Mouse (Mus musculus) neural tube, embryonic 13.5 days (tissue): ENCODE results near the gene E130308A19Rik. TPM values are rescaled to one million over a fixed set of nuclear protein-coding genes. Genes with fewer than 3 reads are reported as not detected.
A peak's percentile ranks its signal among the peaks of the same experiment; 100 is the strongest.

Experiments used
- ATAC-seq: fragments of 200-750 bp; cut with Nextera tagmentation; 2 replicates; pipeline ENCODE4 v1.8.0; 2017; ENCODE audit warnings: low read depth, mild to moderate bottlenecking, moderate TSS enrichment, moderate library complexity
- H3K27ac ChIP-seq: fragments of 300-500 bp; sonication (generic); replicated peaks from 2 replicates; pipeline ENCODE4 v1.5.1; 2015; ENCODE audit warnings: moderate library complexity, mild to moderate bottlenecking, inconsistent platforms
- H3K27me3 ChIP-seq: fragments of 300-500 bp; sonication (generic); 2 replicates; pipeline ENCODE4 v1.6.1; 2015; ENCODE audit warnings: mild to moderate bottlenecking, inconsistent platforms
- H3K36me3 ChIP-seq: fragments of 300-500 bp; sonication (generic); 2 replicates; pipeline ENCODE4 v1.6.1; 2015; ENCODE audit warnings: mild to moderate bottlenecking, inconsistent platforms
- H3K4me1 ChIP-seq: fragments of 300-500 bp; sonication (generic); replicated peaks from 2 replicates; pipeline ENCODE4 v1.6.1; 2015; ENCODE audit warnings: inconsistent platforms
- H3K4me2 ChIP-seq: fragments of 300-500 bp; sonication (generic); 2 replicates; pipeline ENCODE4 v1.6.1; 2015; ENCODE audit warnings: inconsistent platforms, mild to moderate bottlenecking, moderate library complexity
- H3K4me3 ChIP-seq: fragments of 300-500 bp; sonication (generic); 2 replicates; pipeline ENCODE4 v1.5.1; 2015; ENCODE audit warnings: mild to moderate bottlenecking, inconsistent platforms
- H3K9ac ChIP-seq: fragments of 300-500 bp; sonication (generic); 2 replicates; pipeline ENCODE4 v1.6.1; 2015; ENCODE audit warnings: moderate library complexity, mild to moderate bottlenecking, inconsistent platforms
- H3K9me3 ChIP-seq: fragments of 300-500 bp; sonication (generic); 2 replicates; pipeline ENCODE4 v1.6.1; 2016; ENCODE audit warnings: inconsistent platforms
- WGBS: fragments of 180-500 bp; shearing (Covaris S2); methylation state at CpG from one replicate; pipeline ENCODE4 v1.1.7; 2015; 5-methylcytosine and 5-hydroxymethylcytosine counted together
- polyA plus RNA-seq: library from polyadenylated mRNA; unstranded; fragments of >200 nt; fragmentation: Nextera tagmentation; extraction: Ambion mirVana; gene quantifications from 2 replicates; pipeline ENCODE4 v1.2.1, GENCODE M21; 2015

The E130308A19Rik gene
- polyA plus RNA-seq, 1 experiment from 2014 or later, result 60.5 TPM

DNA sequence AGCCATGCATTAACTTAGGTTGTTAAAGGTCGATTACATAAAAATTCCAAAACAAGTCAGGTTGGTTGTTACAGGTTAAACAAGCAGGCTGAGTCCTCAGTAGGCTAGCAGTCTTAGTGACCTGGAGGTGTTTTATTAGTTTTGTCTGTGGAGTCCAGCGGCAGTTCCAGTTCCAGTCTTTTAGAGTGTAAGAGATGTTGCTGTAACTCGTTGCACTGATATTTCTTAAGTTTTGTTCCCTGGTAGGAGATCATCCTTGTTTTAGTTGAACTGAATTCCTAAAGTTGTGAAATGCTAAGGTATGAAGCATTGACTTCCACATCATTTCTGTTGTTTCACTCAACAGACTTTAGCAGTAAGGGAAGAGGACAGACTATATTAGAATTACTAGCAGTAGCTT lies 70.8 kb downstream of the E130308A19Rik start:
- 83% methylated on average over 3 of the region's 3 CpGs for WGBS
- Histone ChIP-seq H3K36me3 (no peaks in the 10 kb centered on the region), H3K4me1 (peaks cover 13% of the 10 kb centered on the region), H3K27ac (no peak overlapping the region), H3K4me2 (no peak overlapping the region), H3K9me3 (no peaks in the 10 kb centered on the region), H3K27me3 (no peaks in the 10 kb centered on the region), H3K4me3 (no peak overlapping the region), H3K9ac (no peak overlapping the region)
- ATAC-seq, result no peak

DNA sequence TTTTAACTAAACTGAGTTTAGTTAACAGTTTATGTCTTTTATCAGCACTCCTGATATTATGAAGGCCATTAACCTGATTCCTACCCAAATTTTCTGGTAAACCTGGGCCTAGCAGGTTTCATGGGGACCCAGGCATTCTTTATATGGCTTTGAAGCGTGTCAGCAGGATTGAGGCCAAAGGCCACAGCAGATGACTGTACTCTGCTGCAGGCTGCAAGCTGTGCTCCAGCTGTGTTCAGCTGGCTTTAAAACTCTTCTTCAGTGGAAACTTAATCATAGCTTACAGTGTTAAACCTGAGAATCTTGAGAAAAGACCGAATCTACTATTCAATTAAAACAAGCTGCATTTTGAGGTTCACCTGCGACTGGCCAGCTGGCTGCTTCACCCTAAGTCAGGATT lies 71.9 kb downstream of the E130308A19Rik start:
- H3K27ac ChIP-seq, result no peak overlapping the region
- ATAC-seq, result no peak
- 76% methylated on average over 3 of the region's 3 CpGs for WGBS

GRCm38 (mm10) chr4:59699014-59699792 lies 73.2 kb downstream of the E130308A19Rik start:
- no peak overlapping the region for H3K27ac ChIP-seq
- no peak overlapping the region for H3K4me3 ChIP-seq
- H3K4me2 ChIP-seq, result no peak overlapping the region
- H3K9me3 ChIP-seq, result no peaks in the 10 kb centered on the region
- no peaks in the 10 kb centered on the region for H3K36me3 ChIP-seq
- H3K9ac ChIP-seq, result no peak overlapping the region
- peaks cover 24% of the 10 kb centered on the region for H3K4me1 ChIP-seq
- no peak for ATAC-seq
- WGBS, result 87% methylated on average over 4 of the region's 4 CpGs
- H3K27me3 ChIP-seq, result no peaks in the 10 kb centered on the region

More for the DNA sequence above, 71.9 kb downstream of the E130308A19Rik start:
- no peaks in the 10 kb centered on the region for H3K36me3 ChIP-seq
- no peaks in the 10 kb centered on the region for H3K9me3 ChIP-seq
- peaks cover 22% of the 10 kb centered on the region for H3K4me1 ChIP-seq
- no peak overlapping the region for H3K9ac ChIP-seq
- H3K4me3 ChIP-seq, result no peak overlapping the region
- no peak overlapping the region for H3K4me2 ChIP-seq
- no peaks in the 10 kb centered on the region for H3K27me3 ChIP-seq

DNA sequence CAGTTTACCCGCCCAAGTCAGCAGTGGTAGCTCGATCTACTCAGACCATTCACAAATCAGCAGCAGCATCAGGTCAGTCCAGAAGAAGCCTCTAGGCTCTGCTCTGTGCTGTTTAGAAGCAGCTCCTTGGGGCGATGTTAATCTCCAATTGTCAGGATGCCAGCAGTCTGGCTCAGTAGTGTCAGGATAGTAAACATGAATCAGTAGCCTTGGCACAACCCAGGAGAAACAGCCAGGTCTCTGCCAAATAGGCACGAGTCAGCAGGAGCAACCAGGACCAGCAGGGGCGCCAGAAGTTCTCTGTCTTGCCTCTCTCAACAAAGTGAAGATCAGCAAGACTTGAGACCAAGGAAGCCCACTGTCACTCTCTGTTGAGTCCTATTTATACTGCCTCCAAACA lies 83.3 kb downstream of the E130308A19Rik start:
- H3K9ac ChIP-seq, result no peak overlapping the region
- H3K27ac ChIP-seq, result 0 out of 2 replicates have a peak overlapping the region, but pooled peaks have one; percentile 19
- H3K36me3 ChIP-seq, result no peaks in the 10 kb centered on the region
- no peak overlapping the region for H3K4me2 ChIP-seq
- H3K4me3 ChIP-seq, result no peak overlapping the region
- WGBS, result 81% methylated on average over 5 of the region's 5 CpGs
- no peaks in the 10 kb centered on the region for H3K27me3 ChIP-seq
- no peaks in the 10 kb centered on the region for H3K9me3 ChIP-seq
- ATAC-seq, result no peak
- H3K4me1 ChIP-seq, result peaks cover 42% of the 10 kb centered on the region

GRCm38 (mm10) chr4:59710736-59711389 lies 84.9 kb downstream of the E130308A19Rik start:
- Histone ChIP-seq H3K27ac (peak overlapping the region; percentile 20), H3K4me2 (no peak overlapping the region)
- peak; percentile 79 for ATAC-seq

DNA sequence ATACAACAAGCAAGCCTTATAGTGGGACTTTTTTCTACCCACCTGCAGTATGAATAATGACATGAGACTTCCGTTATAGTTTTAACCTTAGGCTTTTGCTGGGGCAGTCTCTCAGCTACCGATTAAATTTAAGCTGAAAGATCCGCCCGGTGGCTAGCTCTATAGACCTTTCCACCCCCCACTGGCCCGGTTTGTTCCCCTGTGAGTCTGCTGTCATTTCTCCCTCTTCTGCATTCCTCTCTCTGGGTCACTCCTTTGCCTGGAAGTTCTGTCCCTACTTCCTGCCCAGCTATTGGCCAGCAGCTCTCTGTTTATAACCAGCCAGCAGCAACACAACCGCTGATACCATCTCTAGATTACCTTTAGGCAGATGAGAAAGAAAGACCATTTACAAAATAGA lies 86.4 kb downstream of the E130308A19Rik start:
- Histone ChIP-seq H3K27me3 (no peaks in the 10 kb centered on the region), H3K4me3 (no peak overlapping the region), H3K27ac (peak overlapping the region; percentile 52; the same call in 1 of the 2 replicates), H3K9ac (no peak overlapping the region), H3K9me3 (no peaks in the 10 kb centered on the region), H3K4me1 (peaks cover 70% of the 10 kb centered on the region), H3K4me2 (no peak overlapping the region), H3K36me3 (no peaks in the 10 kb centered on the region)
- no peak for ATAC-seq
- WGBS, result 46% methylated on average over 6 of the region's 6 CpGs

More at GRCm38 (mm10) chr4:59710736-59711389, 84.9 kb downstream of the E130308A19Rik start:
- Histone ChIP-seq H3K36me3 (no peaks in the 10 kb centered on the region), H3K4me3 (no peak overlapping the region), H3K4me1 (peaks cover 54% of the 10 kb centered on the region), H3K9ac (no peak overlapping the region), H3K9me3 (no peaks in the 10 kb centered on the region), H3K27me3 (no peaks in the 10 kb centered on the region)
- WGBS, result 24% methylated on average over 8 of the region's 8 CpGs

DNA sequence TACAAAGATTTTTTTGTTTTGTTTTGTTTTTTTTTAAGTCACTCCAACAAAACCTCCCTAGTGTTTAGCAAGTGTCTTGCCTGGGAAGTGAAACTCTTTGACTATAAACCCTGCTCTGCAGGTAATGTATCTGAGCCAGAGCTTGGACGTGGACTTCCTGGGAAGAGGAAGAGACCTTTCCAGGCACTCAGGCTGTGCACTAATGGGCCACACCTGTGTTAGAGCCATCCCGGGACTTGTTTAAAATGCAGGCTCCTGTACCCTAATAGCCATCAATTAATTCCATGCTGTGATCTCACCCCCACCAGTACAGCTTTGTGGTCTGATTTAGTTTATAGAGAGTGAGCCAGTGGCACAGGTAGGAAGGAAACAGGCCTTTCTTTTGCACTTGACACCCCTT lies 86.9 kb downstream of the E130308A19Rik start:
- H3K27ac ChIP-seq, result no peak overlapping the region
- no peaks in the 10 kb centered on the region for H3K9me3 ChIP-seq
- H3K4me2 ChIP-seq, result no peak overlapping the region
- no peak overlapping the region for H3K9ac ChIP-seq
- WGBS, result 30% methylated on average over 2 of the region's 2 CpGs
- H3K4me3 ChIP-seq, result no peak overlapping the region
- H3K36me3 ChIP-seq, result no peaks in the 10 kb centered on the region
- no peak for ATAC-seq
- H3K4me1 ChIP-seq, result peaks cover 71% of the 10 kb centered on the region
- H3K27me3 ChIP-seq, result no peaks in the 10 kb centered on the region

DNA sequence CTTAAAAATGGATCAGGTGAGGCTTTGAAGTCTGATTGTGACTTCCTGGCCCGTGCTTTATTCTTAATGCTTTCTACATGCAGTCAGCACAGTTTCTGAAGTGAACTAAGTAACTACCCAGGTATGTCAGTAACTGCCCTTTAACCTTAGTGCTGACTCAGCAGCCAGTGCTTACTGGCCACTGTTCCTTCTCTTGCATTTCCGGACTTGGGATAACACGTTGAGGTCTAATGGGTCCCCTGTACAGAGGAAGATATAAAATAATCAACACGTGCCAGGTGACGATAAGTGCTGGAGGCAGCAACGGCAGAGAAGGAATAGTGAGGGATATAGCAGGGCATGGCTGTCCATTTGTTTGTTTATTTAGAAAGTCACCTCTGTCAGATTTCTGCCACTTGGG lies 88.5 kb downstream of the E130308A19Rik start:
- Histone ChIP-seq H3K9me3 (no peaks in the 10 kb centered on the region), H3K4me1 (peaks cover 86% of the 10 kb centered on the region), H3K36me3 (no peaks in the 10 kb centered on the region), H3K4me3 (no peak overlapping the region), H3K27me3 (no peaks in the 10 kb centered on the region), H3K4me2 (no peak overlapping the region), H3K9ac (no peak overlapping the region), H3K27ac (peak overlapping the region; percentile 35; the same call in 1 of the 2 replicates)
- WGBS, result 84% methylated on average over 6 of the region's 6 CpGs
- no peak for ATAC-seq

GRCm38 (mm10) chr4:59714926-59715325 lies 88.9 kb downstream of the E130308A19Rik start:
- 58% methylated on average over 7 of the region's 7 CpGs for WGBS
- Histone ChIP-seq H3K36me3 (peaks cover 2% of the 10 kb centered on the region; the same call in 1 of the 2 replicates), H3K4me2 (no peak overlapping the region), H3K27ac (peak overlapping the region; percentile 35; the same call in 1 of the 2 replicates), H3K9ac (no peak overlapping the region), H3K4me3 (no peak overlapping the region), H3K27me3 (no peaks in the 10 kb centered on the region), H3K4me1 (peaks cover 90% of the 10 kb centered on the region), H3K9me3 (no peaks in the 10 kb centered on the region)
- no peak for ATAC-seq

DNA sequence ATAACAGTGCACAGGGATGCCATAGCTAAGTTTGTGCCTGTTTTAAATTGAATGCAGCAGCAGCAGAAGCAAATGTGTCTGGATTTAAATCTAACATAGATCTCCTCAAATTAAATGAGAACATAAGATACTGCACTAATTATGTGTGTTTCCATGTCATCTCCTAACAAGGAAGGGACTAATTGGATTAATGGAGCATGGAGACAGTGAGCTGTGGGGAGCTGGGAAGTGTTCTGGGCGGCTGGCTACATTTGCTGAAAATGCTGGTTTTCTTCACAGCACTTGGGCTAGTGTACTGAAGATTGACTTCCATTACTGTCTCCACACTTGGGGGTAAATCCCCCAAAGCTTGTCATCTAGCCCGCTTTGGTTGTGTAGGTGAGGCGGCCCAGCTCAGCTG lies 89.5 kb downstream of the E130308A19Rik start:
- Histone ChIP-seq H3K4me3 (no peak overlapping the region), H3K27me3 (no peaks in the 10 kb centered on the region), H3K4me1 (peaks cover 92% of the 10 kb centered on the region), H3K4me2 (no peak overlapping the region), H3K9me3 (no peaks in the 10 kb centered on the region), H3K36me3 (peaks cover 8% of the 10 kb centered on the region), H3K9ac (no peak overlapping the region), H3K27ac (peak overlapping the region; percentile 62; the same call in 1 of the 2 replicates)
- WGBS, result 55% methylated on average over 3 of the region's 3 CpGs
- ATAC-seq, result no peak; the same call in 1 of the 2 replicates

- no peaks in the 10 kb centered on the region for H3K9me3 ChIP-seq
- H3K27me3 ChIP-seq, result no peaks in the 10 kb centered on the region
- no peak for ATAC-seq
- H3K27ac ChIP-seq, result no peak overlapping the region
- 79% methylated on average over 4 of the region's 4 CpGs for WGBS
- no peak overlapping the region for H3K9ac ChIP-seq
- peaks cover 76% of the 10 kb centered on the region for H3K4me1 ChIP-seq
- H3K4me2 ChIP-seq, result no peak overlapping the region
- H3K36me3 ChIP-seq, result peaks cover 10% of the 10 kb centered on the region
- no peak overlapping the region for H3K4me3 ChIP-seq
These were observed 91.3 kb downstream of the E130308A19Rik start for GRCm38 (mm10) chr4:59717349-59717748.

- ATAC-seq, result no peak
- Histone ChIP-seq H3K4me2 (no peak overlapping the region), H3K36me3 (peaks cover 10% of the 10 kb centered on the region), H3K4me1 (peaks cover 64% of the 10 kb centered on the region), H3K4me3 (no peak overlapping the region), H3K9me3 (no peaks in the 10 kb centered on the region), H3K27ac (no peak overlapping the region), H3K27me3 (no peaks in the 10 kb centered on the region), H3K9ac (no peak overlapping the region)
- WGBS, result 39% methylated on average over 8 of the region's 8 CpGs
These were observed 92.5 kb downstream of the E130308A19Rik start for GRCm38 (mm10) chr4:59718542-59718941.
